Mouse (Mus musculus): ENCODE results near the gene Frs2.

GRCm38 (mm10) chr10:117118421-117118831, 29.9 kb downstream of the Frs2 start:
- TF ChIP-seq CTCF (IDR thresholded peaks at IDR 0.05; ENCODE audit: borderline replicate concordance, extremely low read depth, insufficient read depth, insufficient read length) (no peak), POLR2A (IDR thresholded peaks at IDR 0.05; ENCODE audit: borderline replicate concordance, extremely low read depth, insufficient read depth, insufficient read length, poor library complexity, severe bottlenecking) (no peak)

Data from brain, embryonic 14.5 days (tissue).